Mouse (Mus musculus) midbrain, embryonic 13.5 days (tissue): Measurements from ENCODE around the gene Atp8a2. TPM values are rescaled to one million over a fixed set of nuclear protein-coding genes. Genes with fewer than 3 reads are reported as not detected.

Experiments
- ATAC-seq: fragments of 200-750 bp; cut with Nextera tagmentation; 2 replicates; pipeline ENCODE4 v1.8.0; 2017; ENCODE audit warnings: mild to moderate bottlenecking, moderate TSS enrichment, moderate library complexity
- H3K27ac ChIP-seq: fragments of 300-500 bp; sonication (generic); 2 replicates; pipeline ENCODE4 v1.5.1; 2015; ENCODE audit warnings: inconsistent platforms, mild to moderate bottlenecking, moderate library complexity
- H3K27me3 ChIP-seq: fragments of 300-500 bp; sonication (generic); 2 replicates; pipeline ENCODE4 v1.6.1; 2015; ENCODE audit warnings: mild to moderate bottlenecking, inconsistent platforms
- H3K36me3 ChIP-seq: fragments of 300-500 bp; sonication (generic); 2 replicates; pipeline ENCODE4 v1.6.1; 2015; ENCODE audit warnings: mild to moderate bottlenecking, inconsistent platforms
- H3K4me1 ChIP-seq: fragments of 300-500 bp; sonication (generic); replicated peaks from 2 replicates; pipeline ENCODE4 v1.6.1; 2015; ENCODE audit warnings: inconsistent platforms
- H3K4me2 ChIP-seq: fragments of 300-500 bp; sonication (generic); replicated peaks from 2 replicates; pipeline ENCODE4 v1.6.1; 2015; ENCODE audit warnings: moderate library complexity, mild to moderate bottlenecking, inconsistent platforms
- H3K4me3 ChIP-seq: fragments of 300-500 bp; sonication (generic); replicated peaks from 2 replicates; pipeline ENCODE4 v1.5.1; 2015; ENCODE audit warnings: mild to moderate bottlenecking, inconsistent platforms
- H3K9ac ChIP-seq: fragments of 300-500 bp; sonication (generic); replicated peaks from 2 replicates; pipeline ENCODE4 v1.6.1; 2015; ENCODE audit warnings: mild to moderate bottlenecking, inconsistent platforms
- H3K9me3 ChIP-seq: fragments of 300-500 bp; sonication (generic); 2 replicates; pipeline ENCODE4 v1.6.1; 2016; ENCODE audit warnings: mild to moderate bottlenecking, inconsistent platforms
- WGBS: fragments of 180-500 bp; shearing (Covaris S2); methylation state at CpG from one replicate; pipeline ENCODE4 v1.1.7; 2015; 5-methylcytosine and 5-hydroxymethylcytosine counted together
- microRNA counts: library from miRNA; unstranded; fragments of <30 nt; microRNA quantifications from one replicate; lab custom pipeline; 2016
- microRNA-seq: library from miRNA; unstranded; fragments of <30 nt; microRNA quantifications from one replicate; pipeline ENCODE4, GENCODE M21; 2016
- polyA plus RNA-seq: library from polyadenylated mRNA; unstranded; fragments of >200 nt; fragmentation: Nextera tagmentation; extraction: Ambion mirVana; gene quantifications from 2 replicates; pipeline ENCODE4 v1.2.1, GENCODE M21; 2015

Gene Atp8a2
- polyA plus RNA-seq, 1 experiment from 2014 or later: 28.1 TPM

DNA sequence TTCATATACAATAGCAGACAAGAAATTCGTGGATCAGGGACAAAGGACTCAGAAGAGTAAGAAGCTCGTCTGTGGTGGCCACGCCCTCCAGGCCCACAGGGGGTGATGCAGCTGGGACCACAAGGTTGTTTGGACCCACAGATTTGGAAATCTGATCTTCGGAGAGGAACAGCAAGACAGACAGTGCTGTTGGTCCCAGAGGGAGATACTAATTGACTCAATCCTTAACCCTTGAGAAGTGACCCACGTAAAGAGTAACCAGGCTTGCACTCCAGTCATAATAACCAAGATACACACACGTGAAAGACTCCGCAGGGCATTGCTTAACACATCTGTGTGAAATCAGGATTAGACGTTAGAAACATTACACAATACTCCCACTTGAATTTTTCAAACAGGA is 605.1 kb downstream of the Atp8a2 start:
- ATAC-seq: no peak
- peaks cover 5% of the 10 kb centered on the region for H3K4me1 ChIP-seq
- H3K27ac ChIP-seq: no peak overlapping the region
- H3K27me3 ChIP-seq: no peaks in the 10 kb centered on the region
- no peak overlapping the region for H3K4me2 ChIP-seq
- H3K4me3 ChIP-seq: no peak overlapping the region
- H3K9ac ChIP-seq: no peak overlapping the region
- no peaks in the 10 kb centered on the region for H3K9me3 ChIP-seq
- peaks cover 44% of the 10 kb centered on the region for H3K36me3 ChIP-seq
- WGBS: 71% methylated on average over 8 of the region's 8 CpGs

DNA sequence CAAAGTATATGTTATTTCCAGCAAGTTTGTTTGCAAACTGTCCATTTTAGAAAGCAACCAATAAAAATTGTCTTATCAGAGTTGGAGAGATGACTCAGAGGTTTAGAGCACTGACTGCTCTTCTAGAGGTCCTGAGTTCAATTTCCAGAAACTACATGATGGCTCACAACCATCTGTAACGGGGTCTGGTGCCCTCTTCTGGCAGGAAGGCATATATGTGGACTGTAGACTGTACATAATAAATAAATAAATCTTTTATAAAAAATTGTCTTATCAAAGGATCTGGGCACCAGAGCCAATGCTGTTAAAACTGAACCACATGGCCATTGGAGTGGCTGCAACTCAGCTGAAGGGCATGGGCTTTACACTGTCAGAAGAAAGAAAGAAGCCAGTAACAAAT is 606.4 kb downstream of the Atp8a2 start:
- peaks cover 56% of the 10 kb centered on the region for H3K36me3 ChIP-seq
- H3K27me3 ChIP-seq: no peaks in the 10 kb centered on the region
- no peak overlapping the region for H3K4me3 ChIP-seq
- no peaks in the 10 kb centered on the region for H3K4me1 ChIP-seq
- ATAC-seq: no peak
- H3K27ac ChIP-seq: no peak overlapping the region
- WGBS: 83% methylated on average over 1 of the region's 1 CpGs
- H3K4me2 ChIP-seq: no peak overlapping the region
- no peaks in the 10 kb centered on the region for H3K9me3 ChIP-seq
- no peak overlapping the region for H3K9ac ChIP-seq

MicroRNA genes within 50 kb of the gene (microRNA counts, 519-probe panel; counts per million panel counts)
- microRNA mmu-miR-719 (lab: Ali Mortazavi, UCI): 110 counts per million, percentile 56 among the panel's probes with 10 or more counts

Small RNAs within 50 kb of the gene (microRNA-seq; reads per million reads assigned to microRNA genes)
- not detected for gene Mir719

Other genes with a start within 250 kb of the Atp8a2 start
- 0.05 and 0.10 TPM in 2 replicates for gene Nupl1, start 54.3 kb upstream of the Atp8a2 start, polyA plus RNA-seq
- gene Gm49336, start 54.3 kb upstream of the Atp8a2 start, polyA plus RNA-seq: 50.3 and 53.8 TPM in 2 replicates
- gene Mtmr6, start 68.0 kb upstream of the Atp8a2 start, polyA plus RNA-seq: 60.2 and 67.2 TPM in 2 replicates
- 27.2 and 30.8 TPM in 2 replicates for gene Amer2, start 176.1 kb upstream of the Atp8a2 start, polyA plus RNA-seq